Mouse (Mus musculus): ENCODE results near the gene Zfp799. TPM values are rescaled to one million over a fixed set of nuclear protein-coding genes. Genes with fewer than 3 reads are reported as not detected.
"Not testable (repeated sequence)": the region's sequence is repeated elsewhere in the genome, so short reads cannot be mapped to it uniquely, and the experiment has no call there.

Gene Zfp799
- polyA plus RNA-seq (2012; rRNA removed): 5.5 and 7.2 TPM in 2 replicates

DNA sequence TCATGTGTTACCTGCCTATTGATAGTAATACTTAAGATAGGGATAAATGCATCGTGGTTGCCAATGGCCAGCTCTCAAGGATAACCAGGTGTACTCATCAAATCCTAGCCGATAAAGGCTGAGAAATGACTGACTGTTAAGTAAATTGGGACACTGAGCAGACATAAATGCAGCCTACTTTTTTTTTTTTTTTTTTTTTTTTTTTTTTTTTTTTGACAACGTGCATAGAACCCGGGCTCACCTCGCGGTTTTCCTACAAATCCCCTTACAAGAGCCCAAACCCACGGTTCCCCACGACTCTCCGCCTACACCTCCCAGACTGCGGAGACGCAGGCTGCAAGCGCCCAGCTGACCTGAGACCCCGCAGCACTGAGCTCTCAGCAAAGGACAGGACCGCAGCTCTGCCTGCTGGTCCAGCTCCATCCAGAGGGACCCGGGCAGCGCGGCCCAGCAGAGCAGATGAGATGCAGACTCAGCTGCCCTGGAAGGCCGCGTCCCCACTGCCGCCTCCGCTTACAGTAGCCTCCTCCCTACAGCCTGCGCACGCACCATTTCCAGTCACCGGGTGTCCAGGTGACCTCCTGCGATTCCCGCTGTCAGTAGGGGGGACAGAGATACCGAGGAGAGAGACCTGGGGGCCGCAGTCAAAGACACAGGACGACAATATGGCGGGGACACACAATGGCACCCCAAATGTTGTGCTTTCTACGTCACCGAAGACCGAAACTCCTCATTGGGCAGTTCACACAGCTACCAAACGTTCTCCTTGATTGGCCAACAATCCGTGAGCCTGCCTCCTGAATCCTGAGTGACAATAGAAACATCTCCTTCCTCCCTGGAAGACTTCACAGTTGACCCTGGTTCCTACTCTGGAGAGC, at the start of gene Zfp799:
Gene Zfp799, minus strand, starts transcription at position 722 of the 878 bp plus-strand sequence.
- DNase-seq (ENCODE audit: low spot score): peak; percentile 56

DNA sequence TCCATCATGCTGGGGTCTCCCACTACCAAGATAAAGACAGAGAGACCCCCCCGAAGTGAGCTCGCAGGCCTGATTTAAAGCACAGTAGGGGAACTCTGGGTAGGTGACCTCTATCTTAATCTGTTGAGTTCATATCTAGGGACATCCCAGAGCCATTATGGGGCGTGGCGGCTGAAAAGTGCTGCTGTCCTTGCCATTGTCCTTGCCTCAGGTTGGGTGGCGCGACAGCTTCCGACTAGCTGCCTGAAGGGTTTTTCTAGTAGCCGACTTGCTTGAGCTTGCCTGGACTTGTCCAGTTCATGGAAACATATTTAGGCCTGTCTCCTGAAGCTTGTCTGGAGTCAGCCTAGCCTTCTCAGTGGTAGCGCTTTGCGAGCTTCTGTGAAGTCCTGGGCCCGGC, 48.7 kb upstream of the Zfp799 start:
- no peak for DNase-seq (ENCODE audit: low spot score)

DNA sequence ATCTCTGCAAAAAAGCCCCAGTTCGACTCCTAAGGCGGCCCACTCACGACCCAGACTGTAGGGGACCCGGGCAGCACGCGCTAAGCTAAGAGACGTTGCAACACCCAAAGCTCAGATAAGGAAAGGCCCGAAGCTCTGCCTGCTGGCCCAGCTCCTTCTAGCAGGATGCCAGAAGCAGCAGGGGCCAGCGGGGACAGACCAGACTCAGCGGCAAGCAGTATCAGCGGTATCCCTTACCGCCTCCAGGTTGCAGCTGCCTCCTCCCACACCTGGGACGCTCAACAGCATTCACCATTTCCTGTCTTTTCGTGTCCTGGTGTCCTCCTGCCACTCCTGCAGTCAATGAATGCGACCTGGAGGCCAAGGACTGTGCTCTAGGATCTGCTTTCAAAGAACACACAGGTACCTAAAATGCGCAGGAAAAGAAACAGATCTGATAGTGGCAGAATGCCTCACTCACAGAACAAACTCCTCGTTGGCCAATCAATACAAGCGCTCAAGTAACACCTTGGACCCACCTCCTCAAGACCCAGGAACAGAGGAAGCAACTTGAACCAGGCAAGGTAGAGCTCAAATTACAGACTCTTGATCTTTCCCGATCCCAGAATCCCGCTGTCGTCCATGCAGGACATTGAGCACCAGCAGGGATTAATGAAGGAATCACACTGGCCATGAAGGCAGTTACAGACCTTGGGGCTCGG, 47.6 kb upstream of the Zfp799 start:
- DNase-seq (ENCODE audit: low spot score): no peak

DNA sequence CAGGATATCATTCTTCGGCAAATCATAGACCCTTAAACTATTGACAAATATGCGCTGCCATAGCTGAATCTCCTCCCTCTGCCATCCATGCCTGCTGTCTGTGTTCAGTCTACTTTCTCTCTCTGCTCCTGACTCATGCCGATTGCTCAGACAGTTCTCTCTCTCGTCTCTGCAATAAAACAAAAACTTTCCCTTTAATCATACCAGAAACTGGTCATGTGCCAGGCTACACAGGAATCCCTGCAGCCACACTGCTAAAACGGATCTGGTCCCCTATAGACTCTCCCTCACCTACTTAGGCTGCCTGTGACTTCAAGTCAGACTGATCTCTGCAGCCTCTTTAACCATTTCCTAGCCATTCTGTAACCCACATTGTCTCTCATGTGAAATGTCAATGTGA, 42.6 kb upstream of the Zfp799 start:
- no peak for DNase-seq (ENCODE audit: low spot score)

DNA sequence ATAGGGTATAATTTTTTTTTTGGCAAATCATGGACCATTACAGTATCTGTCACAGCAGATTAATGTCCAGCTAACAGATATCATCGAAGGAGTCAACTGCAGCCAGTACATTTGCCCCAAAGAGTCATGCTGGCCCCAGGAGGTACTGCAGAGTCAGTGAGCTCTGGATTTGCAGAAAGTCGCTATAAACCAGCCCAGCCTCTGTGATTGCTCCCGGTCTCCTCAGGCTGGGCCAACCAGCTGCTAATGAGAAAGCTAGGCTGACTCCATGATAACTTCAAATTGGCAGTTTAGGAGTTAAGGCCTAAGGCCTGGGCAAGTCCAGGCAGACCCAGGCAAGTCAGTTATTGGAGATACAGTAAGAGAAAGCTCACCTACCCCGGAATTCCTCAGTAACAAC, 42.0 kb upstream of the Zfp799 start:
- no peak for DNase-seq (ENCODE audit: low spot score)

DNA sequence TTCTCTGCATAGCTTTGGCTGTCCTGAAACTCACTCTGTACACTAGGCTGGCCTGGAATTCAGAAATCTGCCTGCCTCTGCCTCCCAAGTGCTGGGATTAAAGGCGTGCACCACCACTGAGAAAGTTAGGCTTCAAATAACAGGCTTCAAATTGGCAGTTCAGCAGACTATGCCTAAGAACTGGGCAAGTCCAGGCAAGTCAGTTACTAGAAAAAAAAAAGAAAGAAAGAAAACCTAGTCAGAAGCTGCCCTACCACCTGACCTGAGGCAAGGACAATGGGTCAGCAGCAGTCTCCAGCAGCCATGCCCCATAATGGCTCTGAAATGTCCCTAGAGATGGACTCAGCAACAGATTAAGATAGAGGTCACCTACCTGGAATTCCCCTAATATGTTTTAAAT, 41.4 kb upstream of the Zfp799 start:
- no peak for DNase-seq (ENCODE audit: low spot score)

DNA sequence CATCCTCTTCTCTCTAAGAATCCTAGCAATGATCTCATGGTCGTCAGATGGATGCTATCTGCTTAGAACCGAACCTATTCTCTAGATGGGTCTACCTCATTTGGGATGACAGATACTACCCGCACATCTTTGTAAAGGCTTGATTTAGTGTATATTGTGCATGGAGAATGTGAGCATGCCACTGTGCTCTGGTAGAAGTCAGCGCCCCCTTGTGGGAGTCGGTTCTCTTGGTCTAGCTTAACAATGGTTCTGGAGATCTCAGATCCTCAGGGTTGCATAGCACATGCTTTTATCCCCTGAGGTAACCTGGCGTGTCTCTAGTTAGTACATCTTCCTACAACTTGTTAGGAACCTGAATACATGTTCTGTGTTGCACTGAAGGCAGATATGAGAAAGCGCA, 37.2 kb upstream of the Zfp799 start:
- DNase-seq (ENCODE audit: low spot score): not testable (repeated sequence)

DNA sequence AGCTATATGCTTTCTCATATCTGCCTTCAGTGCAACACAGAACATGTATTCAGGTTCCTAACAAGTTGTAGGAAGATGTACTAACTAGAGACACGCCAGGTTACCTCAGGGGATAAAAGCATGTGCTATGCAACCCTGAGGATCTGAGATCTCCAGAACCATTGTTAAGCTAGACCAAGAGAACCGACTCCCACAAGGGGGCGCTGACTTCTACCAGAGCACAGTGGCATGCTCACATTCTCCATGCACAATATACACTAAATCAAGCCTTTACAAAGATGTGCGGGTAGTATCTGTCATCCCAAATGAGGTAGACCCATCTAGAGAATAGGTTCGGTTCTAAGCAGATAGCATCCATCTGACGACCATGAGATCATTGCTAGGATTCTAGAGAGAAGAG, 26.7 kb upstream of the Zfp799 start:
- not testable (repeated sequence) for DNase-seq (ENCODE audit: low spot score)

DNA sequence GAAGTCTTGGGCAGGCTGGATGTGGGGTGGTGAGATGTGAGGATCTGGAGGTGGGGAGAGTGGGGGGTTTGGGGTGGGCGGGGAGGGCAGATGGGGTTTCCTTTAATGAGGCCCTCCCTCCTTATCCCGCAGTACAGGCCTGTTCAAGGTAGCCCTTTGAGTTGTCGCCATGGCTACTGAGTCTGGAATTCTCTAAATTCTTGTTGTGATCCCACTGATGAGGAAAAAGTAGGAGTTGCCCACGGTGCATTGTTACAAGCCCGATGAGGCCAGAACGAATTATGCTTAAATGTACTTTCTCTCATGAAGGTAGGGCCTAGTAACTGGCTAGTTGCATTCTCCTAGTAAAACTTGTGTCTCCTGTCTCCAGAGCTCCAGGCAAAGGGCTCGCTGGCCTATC, 21.5 kb upstream of the Zfp799 start:
- DNase-seq (ENCODE audit: low spot score): no peak

DNA sequence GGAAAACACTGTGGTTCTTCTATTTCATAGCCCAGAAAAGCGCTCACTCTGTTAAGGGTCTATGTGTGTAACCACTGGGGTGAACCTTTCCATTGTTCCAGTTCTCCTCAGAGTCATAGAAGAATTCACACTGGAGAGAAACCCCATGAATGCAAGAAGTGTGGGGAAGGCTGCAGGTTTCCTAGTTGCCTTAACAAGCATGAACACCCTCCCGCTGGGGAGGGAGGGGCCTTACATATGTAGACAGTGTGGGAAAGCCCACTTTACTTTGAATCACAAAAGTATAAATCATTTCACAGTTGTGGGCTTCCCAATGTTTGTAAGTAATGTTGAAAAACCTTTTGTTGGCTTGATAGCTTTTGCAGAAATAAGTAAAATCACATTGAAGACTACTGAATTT, 11.3 kb upstream of the Zfp799 start:
- no peak for DNase-seq (ENCODE audit: low spot score)

DNA sequence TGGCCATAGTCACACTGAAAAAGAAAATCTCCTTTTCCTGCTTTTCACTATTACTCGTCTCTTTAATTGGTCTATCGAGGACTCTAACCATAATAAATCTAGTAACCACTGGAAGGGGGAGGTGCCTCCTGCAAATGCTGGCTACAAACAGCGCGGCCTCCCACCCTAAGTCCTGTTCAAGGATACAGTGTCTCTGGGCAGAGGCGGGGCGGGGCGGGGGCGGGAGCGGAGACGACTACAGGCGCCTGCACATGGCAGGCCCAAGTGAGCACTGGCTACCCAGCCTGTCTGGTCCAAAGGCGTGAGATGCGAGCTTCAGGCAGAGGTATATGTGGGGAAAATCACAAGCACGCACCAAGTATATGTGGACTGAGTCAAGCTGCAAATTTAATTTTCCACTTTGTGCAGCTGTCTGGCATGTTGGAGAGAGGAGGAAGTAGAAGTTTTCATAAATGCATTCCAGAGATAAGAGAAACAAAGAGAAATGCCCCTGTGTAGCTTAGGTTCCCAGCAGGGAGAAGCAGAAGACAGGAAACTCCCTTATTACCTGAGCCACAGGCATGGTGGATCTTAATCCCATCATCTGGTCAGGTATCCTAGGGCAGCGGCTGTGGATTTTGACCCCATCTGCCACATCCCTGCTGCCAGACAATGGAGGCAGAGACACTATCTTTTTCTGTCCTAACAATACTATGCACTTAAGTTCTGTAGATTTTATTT, 9.2 kb upstream of the Zfp799 start:
- DNase-seq (ENCODE audit: low spot score): no peak

DNA sequence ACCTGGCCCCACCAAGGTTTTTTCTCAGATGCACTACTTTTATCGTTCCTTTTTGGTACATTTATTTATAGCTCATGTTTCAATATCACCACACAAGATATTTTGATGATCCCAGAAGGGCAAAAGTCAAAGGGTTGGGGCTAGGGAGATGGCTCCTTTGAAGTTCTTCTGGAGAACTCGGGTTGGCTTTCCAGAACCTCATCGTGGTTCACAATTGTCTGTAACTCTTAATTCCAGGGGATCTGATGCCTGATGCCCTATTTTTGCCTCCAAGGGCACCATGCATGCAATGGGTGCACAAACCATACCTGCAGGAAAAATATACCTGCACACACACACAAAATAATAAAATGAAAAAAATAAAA, 339 bp upstream of the Zfp799 start:
- DNase-seq (ENCODE audit: low spot score): no peak

DNA sequence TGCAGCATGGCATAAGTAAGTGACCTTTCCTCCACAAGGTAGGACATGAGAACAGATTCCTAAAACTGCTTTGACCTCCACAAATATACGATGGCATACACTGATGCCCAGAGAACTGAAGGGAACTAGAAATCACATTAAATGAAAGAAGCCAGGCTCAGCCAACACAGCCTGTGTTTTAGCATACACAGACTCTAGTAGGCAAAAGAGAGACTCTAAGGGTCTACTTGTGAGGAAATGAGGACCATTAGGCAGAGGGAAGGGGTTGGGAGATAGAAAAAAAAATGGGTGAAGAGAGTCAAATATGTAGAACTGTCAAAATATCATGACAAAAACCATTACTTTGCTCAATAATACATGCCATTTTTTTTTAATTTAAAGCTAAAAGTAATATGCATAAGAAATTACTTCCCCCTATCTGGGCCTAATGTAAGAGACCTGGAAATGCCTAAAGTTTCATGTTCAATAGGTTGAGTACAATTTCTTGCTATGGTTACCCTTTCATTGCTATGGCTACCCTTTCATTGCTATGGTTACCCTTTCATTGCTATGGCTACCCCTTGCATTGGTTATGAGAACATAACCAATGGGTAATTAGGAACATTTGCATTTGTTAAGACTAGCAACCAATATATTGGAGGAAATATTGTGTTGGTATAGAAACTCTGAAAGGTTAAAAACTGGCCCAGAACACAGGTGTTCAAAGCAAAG, 13.8 kb downstream of the Zfp799 start:
- no peak for DNase-seq (ENCODE audit: low spot score)

DNA sequence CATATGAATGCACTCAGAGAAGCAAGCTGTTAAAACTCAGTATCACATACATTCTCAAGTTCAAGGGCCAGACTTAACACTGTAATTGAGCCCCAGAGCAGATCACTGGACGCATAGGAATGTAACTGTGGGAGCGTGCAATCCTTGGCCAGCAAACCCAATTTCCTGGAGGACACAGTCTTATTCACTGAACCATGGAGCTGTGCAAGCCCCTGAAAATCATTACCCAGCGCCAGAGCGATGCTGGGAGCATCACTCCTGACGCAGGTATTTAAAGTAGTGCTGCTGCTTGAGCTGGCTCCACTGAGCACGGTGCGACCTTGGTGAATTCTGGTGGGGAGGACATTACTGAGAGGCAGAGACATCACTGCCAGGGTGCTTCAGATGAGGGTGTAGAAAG, 15.9 kb downstream of the Zfp799 start:
- DNase-seq (ENCODE audit: low spot score): no peak

DNA sequence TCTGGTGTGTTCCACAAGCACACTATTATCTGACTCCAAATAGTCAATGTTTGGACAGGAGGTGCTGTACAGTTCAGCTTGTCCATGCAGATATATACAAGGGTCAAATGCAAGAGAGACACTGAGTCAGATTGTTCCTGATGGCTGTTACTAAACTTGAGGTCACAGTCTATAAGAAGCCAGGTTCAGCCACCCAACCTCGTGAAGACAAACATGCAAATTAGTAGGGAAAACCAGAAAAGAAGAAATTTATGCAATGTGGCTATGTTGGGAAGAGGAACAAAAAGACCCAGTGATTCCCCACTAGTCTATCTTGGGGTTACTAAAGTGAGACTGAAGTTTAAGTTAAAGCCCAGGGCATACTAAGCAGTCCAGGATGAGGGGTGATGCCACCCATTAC, 19.4 kb downstream of the Zfp799 start:
- DNase-seq (ENCODE audit: low spot score): no peak

DNA sequence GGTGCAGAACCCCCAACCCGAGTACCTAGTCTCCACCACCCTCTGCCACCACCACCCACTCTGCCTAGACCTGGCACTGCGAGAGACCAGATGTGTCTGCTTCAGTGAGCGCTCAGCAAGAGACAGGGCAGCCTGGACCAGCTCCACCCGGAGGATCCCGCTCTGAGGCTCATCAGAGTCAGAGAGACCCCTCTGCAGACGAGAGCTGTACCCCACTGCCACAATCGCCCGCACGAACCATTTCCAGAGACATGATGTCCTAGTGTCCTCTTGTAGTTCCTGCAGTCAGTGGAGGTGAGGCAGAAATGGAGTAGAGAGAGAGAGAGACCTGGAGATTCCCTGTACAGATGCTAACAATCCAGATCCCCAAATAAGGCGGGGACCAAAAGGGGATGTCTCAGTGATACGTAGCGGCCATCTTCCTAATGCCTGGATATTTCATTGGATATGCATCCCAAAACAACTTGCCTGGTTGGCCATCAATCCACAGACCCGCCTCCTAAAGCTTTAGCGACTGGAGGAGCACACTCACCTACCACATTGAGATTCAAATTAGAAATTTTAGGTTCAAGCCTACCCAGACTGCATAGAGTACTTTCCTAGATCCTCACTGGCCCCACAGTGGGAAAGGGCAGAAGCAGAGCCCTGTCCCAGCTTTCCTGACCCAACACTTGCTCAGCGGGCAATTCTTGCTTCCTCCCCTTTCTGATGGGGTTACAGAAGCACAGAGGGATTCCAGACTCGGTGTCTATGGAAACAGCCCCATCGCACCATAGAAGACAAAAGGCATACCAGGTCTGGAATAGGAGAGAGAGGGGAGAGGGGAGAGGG, 20.3 kb downstream of the Zfp799 start, which contains the start of gene Zfp811:
Gene Zfp811, minus strand, starts transcription at position 388 of the 831 bp plus-strand sequence.
- no peak for DNase-seq (ENCODE audit: low spot score)

DNA sequence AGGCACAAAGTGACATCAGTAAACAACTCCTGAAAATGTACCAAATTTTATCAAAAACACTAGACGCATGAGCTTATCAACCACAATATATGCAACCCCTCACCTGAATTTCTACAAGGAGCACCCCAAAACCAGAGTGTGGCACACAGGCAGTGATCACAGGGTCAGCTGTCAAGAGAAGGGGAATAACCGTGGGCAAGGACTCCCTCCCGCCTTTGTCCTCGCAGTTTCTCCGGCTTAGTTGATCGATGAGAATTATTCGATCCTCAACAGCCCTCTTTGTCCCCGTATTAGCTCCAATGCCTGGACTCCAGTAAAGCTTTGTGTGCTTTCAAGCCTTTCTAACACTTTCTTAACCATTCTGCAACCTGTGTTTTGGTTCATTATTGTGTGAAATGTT, 21.1 kb downstream of the Zfp799 start:
- DNase-seq (ENCODE audit: low spot score): no peak

DNA sequence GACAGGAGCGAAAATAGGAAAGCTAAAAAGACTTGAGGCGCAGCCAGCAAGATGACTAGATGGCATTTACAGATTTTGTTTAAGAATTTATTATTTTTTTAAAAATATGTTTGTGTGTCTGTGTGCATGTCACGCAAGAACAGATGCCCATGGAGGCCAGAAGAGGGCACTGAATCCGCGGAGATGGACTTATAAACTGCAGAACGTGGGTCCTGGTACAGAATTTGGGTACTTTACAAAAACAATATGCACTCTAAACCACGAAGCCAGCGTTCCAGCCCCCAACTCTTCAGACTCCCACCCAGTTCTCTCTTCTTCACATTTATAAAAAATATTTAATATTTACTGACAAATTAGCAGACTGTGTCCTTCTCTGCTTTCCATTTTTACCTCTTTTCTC, 40.8 kb downstream of the Zfp799 start:
- DNase-seq (ENCODE audit: low spot score): no peak

DNA sequence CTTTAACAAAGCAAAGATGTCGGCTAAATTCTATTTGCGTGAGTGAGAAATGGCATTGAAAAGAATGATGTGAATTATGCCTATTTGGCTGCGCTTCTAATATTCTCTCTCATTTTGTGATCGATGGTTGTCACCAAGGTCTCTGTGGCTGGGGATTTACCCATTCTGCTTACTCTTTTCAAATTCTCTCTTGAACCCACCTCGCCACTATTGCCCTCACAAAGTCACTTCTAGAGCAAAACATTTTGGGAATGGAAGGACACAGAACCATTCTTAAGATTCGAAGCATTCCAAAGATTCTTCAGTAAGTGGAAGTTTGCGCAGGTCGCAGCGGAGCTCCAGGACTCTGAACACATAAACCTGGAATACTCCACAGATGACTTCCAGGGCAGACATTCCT, 41.5 kb downstream of the Zfp799 start:
- no peak for DNase-seq (ENCODE audit: low spot score)

DNA sequence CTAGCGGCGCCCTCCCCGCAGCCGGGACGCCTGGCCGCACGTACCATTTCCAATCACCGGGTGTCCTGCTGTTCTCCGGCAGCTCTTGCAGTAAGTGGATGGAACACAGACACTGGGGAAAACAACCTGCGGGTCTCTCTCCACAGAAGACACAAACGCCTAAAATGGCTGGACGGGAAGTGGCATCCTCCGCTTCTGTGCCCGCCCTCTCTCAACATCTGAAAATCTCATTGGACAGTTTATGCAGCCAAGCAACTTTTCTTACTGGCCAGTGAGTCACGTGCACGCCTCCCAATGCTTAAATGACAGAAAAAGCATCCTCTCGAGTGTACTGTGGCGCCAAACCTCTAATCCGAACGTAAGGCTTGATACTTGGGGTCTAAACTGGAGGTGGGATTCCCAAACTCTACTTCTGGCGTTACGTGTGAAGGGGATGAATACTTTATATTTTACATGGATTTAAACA, 41.9 kb downstream of the Zfp799 start, which contains the start of gene Zfp871:
Gene Zfp871, minus strand, starts transcription at position 194 of the 466 bp plus-strand sequence.
- peak; percentile 72 for DNase-seq (ENCODE audit: low spot score)

Measured in urinary bladder, adult 2 months (tissue).